Comparison of ENCODE assay signal across 8 mouse cellular contexts in genomic region chr3:129299874-129300273, GRCm38 (mm10). TPM values are rescaled to one million over a fixed set of nuclear protein-coding genes. Genes with fewer than 3 reads are reported as not detected.
DNase-seq lines count a peak whose midpoint lies in the region; ATAC-seq and TF ChIP-seq lines count a peak whose summit lies in the region.

No protein-coding gene starts in this region.

- no peaks in the 10 kb centered on the region for H3K4me1 ChIP-seq in neural tube, embryonic 14.5 days (ENCODE audit: control insufficient read depth, insufficient read depth, low read length)

- H3K9ac ChIP-seq in neural tube, embryonic 14.5 days (replicated peaks; ENCODE audit: low read depth, low read length), result no peak overlapping the region

- no peak for TF ChIP-seq POLR2A in brain, embryonic 14.5 days (IDR thresholded peaks at IDR 0.05; ENCODE audit: borderline replicate concordance, extremely low read depth, insufficient read depth, insufficient read length, poor library complexity, severe bottlenecking)

- no peak overlapping the region for H3K4me3 ChIP-seq in neural tube, embryonic 14.5 days (ENCODE audit: low read depth, low read length)

- H3K36me3 ChIP-seq in neural tube, embryonic 14.5 days (ENCODE audit: control insufficient read depth, insufficient read depth, low read length), result no peaks in the 10 kb centered on the region

- 79% methylated on average over 1 of the region's 1 CpGs for WGBS in neural tube, embryonic 14.5 days

- TF ChIP-seq CTCF in brain, embryonic 14.5 days (IDR thresholded peaks at IDR 0.05; ENCODE audit: borderline replicate concordance, extremely low read depth, insufficient read depth, insufficient read length), result peak; percentile 43; the same call in 1 of the 2 replicates

- no peak overlapping the region for H3K27ac ChIP-seq in neural tube, embryonic 14.5 days (ENCODE audit: low read depth, low read length)

- DNase-seq in heart, postnatal 4 days, result peak; percentile 19
- DNase-seq in heart, adult 9 months (ENCODE audit: low spot score in 2 of 2), result no peak
- DNase-seq in neural tube, embryonic 10.5 days (ENCODE audit: extremely low spot score, low spot score), result no peak
- peak; percentile 64 for DNase-seq in brain, embryonic 14.5 days (ENCODE audit: low read depth)
- no peak for DNase-seq in layer of hippocampus, adult 8-10 months (ENCODE audit: low spot score in 2 of 2)
- no peak for DNase-seq in right cerebral cortex, postnatal 14 days

- peak; percentile 31; the same call in 1 of the 2 replicates for ATAC-seq in neural tube, embryonic 14.5 days (ENCODE audit: low read depth)
- ATAC-seq in megakaryocyte progenitor cell, adult 5-6 weeks (replicated peaks; ENCODE audit: poor library complexity), result peak; percentile 58

- H3K27me3 ChIP-seq in neural tube, embryonic 14.5 days (ENCODE audit: control insufficient read depth, insufficient read depth, low read length), result no peaks in the 10 kb centered on the region

- no peaks in the 10 kb centered on the region for H3K9me3 ChIP-seq in neural tube, embryonic 14.5 days (ENCODE audit: control insufficient read depth, low read length)

- H3K4me2 ChIP-seq in neural tube, embryonic 14.5 days (ENCODE audit: low read depth, low read length), result no peak overlapping the region

RNA-seq across cellular contexts. Expression of gene Enpep, which starts 32.6 kb away (rescaled TPM):
- total RNA-seq in heart, postnatal 4 days (2021), result 1 to 10 TPM; 8.3 to 8.8 TPM
- 1.7 and 2.4 TPM in 2 replicates for polyA plus RNA-seq in neural tube, embryonic 14.5 days (2014; fragmentation: Nextera tagmentation; extraction: Ambion mirVana)
- 1.2 and 1.7 TPM in 2 replicates for polyA plus RNA-seq in brain, embryonic 14.5 days (2012; rRNA removed)
- not detected in 2 replicates for total RNA-seq in megakaryocyte progenitor cell, adult 5-6 weeks (2015)
- not detected in 2 replicates for total RNA-seq in megakaryocyte progenitor cell, adult 5-6 weeks (2017)
- 1 to 10 TPM; 1.4 to 2.1 (median 1.8) TPM for total RNA-seq in layer of hippocampus, adult 8-10 months (2022)

Comparison
In these comparisons a context has a peak if more than half of its experiments do, and no peak if none do; other contexts are left out.
1. DNase-seq: peak in heart, postnatal 4 days (single experiment) and brain, embryonic 14.5 days (single experiment); none in heart, adult 9 months (0 of 2), neural tube, embryonic 10.5 days (single experiment), layer of hippocampus, adult 8-10 months (0 of 2) and right cerebral cortex, postnatal 14 days (single experiment).